Mouse (Mus musculus): Measurements from ENCODE around the gene Zdhhc3. TPM values are rescaled to one million over a fixed set of nuclear protein-coding genes. Genes with fewer than 3 reads are reported as not detected.

Zdhhc3 gene
- total RNA-seq, 2 experiments from 2014 or later: 61.9 to 64.1 TPM

DNA sequence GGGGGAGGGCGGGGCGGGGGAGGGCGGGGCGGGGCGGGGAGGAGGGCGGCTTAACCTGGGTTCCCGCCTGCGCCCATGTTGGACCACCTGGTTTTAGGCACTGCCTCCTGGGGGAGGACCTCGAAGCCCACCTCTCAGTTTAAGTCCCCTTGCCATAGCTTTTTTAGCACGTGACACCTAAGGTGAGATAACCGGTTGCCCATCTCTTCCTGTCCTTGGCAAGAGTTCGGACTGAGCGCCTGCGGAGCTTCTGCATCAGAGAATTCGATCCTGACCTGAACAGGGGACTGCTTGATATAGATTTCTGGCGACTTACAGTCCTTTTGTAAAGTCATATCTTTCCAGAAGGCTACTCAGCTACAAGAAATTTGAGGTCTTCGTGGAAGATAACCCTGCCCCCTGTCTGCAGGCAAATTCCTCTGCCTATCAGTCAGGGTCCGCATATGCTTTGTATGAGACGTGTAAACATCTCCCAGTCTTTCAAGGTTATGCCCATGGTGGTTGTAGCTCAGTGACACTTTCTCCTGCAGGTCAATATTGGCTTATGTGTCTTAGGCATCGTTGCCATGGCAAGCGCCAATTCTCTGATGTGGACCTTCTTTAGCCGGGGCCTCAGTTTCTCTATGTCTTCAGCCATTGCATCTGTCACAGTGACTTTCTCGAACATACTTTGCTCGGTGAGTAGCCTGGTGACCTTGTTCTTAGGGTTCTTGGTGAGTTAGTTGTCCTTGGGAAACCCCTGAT is 91.2 kb downstream of the Zdhhc3 start:
- DNase-seq (ENCODE audit: extremely low spot score in 1 of 2, low spot score in 1 of 2): peak; percentile 12 to 19

DNA sequence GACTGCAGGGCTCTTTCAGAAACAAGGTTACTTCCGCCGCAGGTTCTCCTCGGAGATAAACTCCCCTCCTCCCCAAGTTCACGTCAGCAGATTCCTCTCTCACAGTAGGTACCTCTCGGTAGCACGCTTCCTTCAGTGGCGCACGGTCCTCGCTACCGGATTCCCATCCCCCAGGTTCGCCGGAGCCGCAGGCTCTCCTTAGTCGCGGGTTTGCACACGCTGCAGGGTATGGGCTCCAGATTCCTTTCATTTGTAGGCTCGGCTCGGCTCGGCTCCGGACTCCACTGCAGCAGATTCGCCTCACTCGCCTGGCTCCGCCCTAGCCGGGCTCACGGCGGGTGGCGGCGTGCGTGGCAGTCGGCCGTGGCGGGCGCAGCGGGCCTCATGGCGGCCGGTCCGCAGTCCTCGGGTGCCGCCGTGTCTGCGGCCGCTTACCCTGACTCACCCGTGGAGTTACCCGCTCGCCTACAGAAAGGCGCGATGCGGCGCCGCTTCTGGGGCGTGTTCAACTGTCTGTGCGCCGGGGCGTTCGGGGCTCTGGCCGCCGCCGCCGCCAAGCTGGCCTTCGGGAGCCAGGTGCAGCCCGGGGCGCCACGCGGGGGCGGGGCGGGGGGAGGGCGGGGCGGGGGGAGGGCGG is 91.9 kb downstream of the Zdhhc3 start, which contains the start of gene Tmem42:
TSS of gene Tmem42 (plus strand) at position 332 of the 637 bp plus-strand sequence.
- peak; percentile 67 to 85 for DNase-seq (ENCODE audit: extremely low spot score in 1 of 2, low spot score in 1 of 2)

Other genes with a start within 250 kb of the Zdhhc3 start
- gene Zfp445, start 247.2 kb downstream of the Zdhhc3 start, total RNA-seq (2021): 100 to 1,000 TPM; 137 to 183 TPM
- 1 to 10 TPM; 4.1 to 5.9 TPM for gene Zkscan7, start 227.5 kb downstream of the Zdhhc3 start, total RNA-seq (2021)
- 1 to 10 TPM; 6.7 to 6.9 TPM for gene Zfp105, start 190.1 kb downstream of the Zdhhc3 start, total RNA-seq (2021)
- gene 1110059G10Rik, start 162.2 kb downstream of the Zdhhc3 start, total RNA-seq (2021): 10 to 100 TPM; 24.8 to 26.8 TPM
- 1 to 10 TPM; 1.1 to 1.7 TPM for gene Kif15, start 162.2 kb downstream of the Zdhhc3 start, total RNA-seq (2021)
- gene Tmem42, start 91.9 kb downstream of the Zdhhc3 start, total RNA-seq (2021): 10 to 100 TPM; 26.3 to 28.9 TPM
- gene Tgm4, start 78.5 kb downstream of the Zdhhc3 start, total RNA-seq (2021): 1 to 10 TPM; 1.7 to 2.0 TPM
- 10 to 100 TPM; 40.0 to 42.9 TPM for gene Exosc7, start within 50 bp of the Zdhhc3 start, total RNA-seq (2021)
- 1 to 10 TPM; 3.1 to 3.9 TPM for gene Clec3b, start 37.7 kb upstream of the Zdhhc3 start, total RNA-seq (2021)
- gene Cdcp1, start 102.8 kb upstream of the Zdhhc3 start, total RNA-seq (2021): not detected
- 10 to 100 TPM; 42.0 to 45.1 TPM for gene Tmem158, start 147.6 kb upstream of the Zdhhc3 start, total RNA-seq (2021)